Mouse (Mus musculus): ENCODE data around the gene Csf3. TPM values are rescaled to one million over a fixed set of nuclear protein-coding genes. Genes with fewer than 3 reads are reported as not detected.

The Csf3 gene
- total and polyA plus RNA-seq, 3 experiments, result 0.21 TPM; not detected in 2

GRCm38 (mm10) chr11:98685642-98686041, 15.4 kb upstream of the Csf3 start:
- H3K4me1 ChIP-seq (ENCODE audit: control insufficient read depth in 1 of 2, insufficient read depth in 2 of 2), result peaks cover 7 to 26% of the 10 kb centered on the region in 2 experiments; a peak in 3 of 4 replicates
- H3K79me2 ChIP-seq (replicated peaks; ENCODE audit: control insufficient read depth, extremely low read depth, insufficient read depth, poor library complexity, severe bottlenecking), result peaks cover 29% of the 10 kb centered on the region
- H3K9ac ChIP-seq (ENCODE audit: insufficient read depth, low read depth), result no peak overlapping the region
- in situ Hi-C loops (cut with MboI; ENCODE audit: low pct_ligation_motif_present, low pct_unique_long_range_greater_than_20kb, low sequenced_read_pairs) (no loop called here), dilution Hi-C loops (cut with MboI; ENCODE audit: extremely low pct_ligation_motif_present, extremely low pct_unique_long_range_greater_than_20kb, low sequenced_read_pairs) (no loop called here)
- no peak overlapping the region for H3K4me3 ChIP-seq (replicated peaks in 1 of 3; ENCODE audit: low read depth in 2 of 3, low read length in 2 of 3, poor library complexity in 1 of 3)
- H3K36me3 ChIP-seq (replicated peaks in 1 of 2; ENCODE audit: control insufficient read depth in 1 of 2, insufficient read depth in 1 of 2, low read length in 1 of 2), result peaks cover 50 to 59% of the 10 kb centered on the region in 2 experiments
- H3K4me2 ChIP-seq (ENCODE audit: insufficient read depth, low read depth, poor library complexity, severe bottlenecking), result no peak overlapping the region
- no peak for DNase-seq (ENCODE audit: extremely low read depth)
- no peaks in the 10 kb centered on the region for H3K27me3 ChIP-seq (replicated peaks)
- TF ChIP-seq KAT2A (IDR thresholded peaks at IDR 0.05; ENCODE audit: insufficient replicate concordance, low read length), result no peak
- no peak for TF ChIP-seq UBTF (IDR thresholded peaks at IDR 0.05; ENCODE audit: low read depth, low read length)
- no peak for TF ChIP-seq TBP (conservative IDR thresholded peaks at IDR 0.05; ENCODE audit: low read depth, low read length)
- no peak overlapping the region for H3K27ac ChIP-seq (ENCODE audit: insufficient read depth, low read depth)
- no peaks in the 10 kb centered on the region for H3K9me3 ChIP-seq (replicated peaks; ENCODE audit: low read length)

GRCm38 (mm10) chr11:98686976-98687375, 14.1 kb upstream of the Csf3 start:
- H3K4me2 ChIP-seq (ENCODE audit: insufficient read depth, low read depth, poor library complexity, severe bottlenecking), result no peak overlapping the region
- H3K27ac ChIP-seq (ENCODE audit: insufficient read depth, low read depth), result no peak overlapping the region
- no peak overlapping the region for H3K9ac ChIP-seq (ENCODE audit: insufficient read depth, low read depth)
- in situ Hi-C loops (cut with MboI; ENCODE audit: low pct_ligation_motif_present, low pct_unique_long_range_greater_than_20kb, low sequenced_read_pairs) (no loop called here), dilution Hi-C loops (cut with MboI; ENCODE audit: extremely low pct_ligation_motif_present, extremely low pct_unique_long_range_greater_than_20kb, low sequenced_read_pairs) (no loop called here)
- no peak for TF ChIP-seq USF2 (conservative IDR thresholded peaks at IDR 0.05; ENCODE audit: low read depth, low read length)
- TF ChIP-seq GABPA (IDR thresholded peaks at IDR 0.05; ENCODE audit: insufficient replicate concordance, low read depth, low read length), result no peak
- TF ChIP-seq POLR2AphosphoS2 (IDR thresholded peaks at IDR 0.05; ENCODE audit: low read depth, low read length), result no peak
- TF ChIP-seq SIN3A (IDR thresholded peaks at IDR 0.05; ENCODE audit: low read length), result no peak
- no peak for TF ChIP-seq UBTF (IDR thresholded peaks at IDR 0.05; ENCODE audit: low read depth, low read length)
- no peak for TF ChIP-seq MAZ (IDR thresholded peaks at IDR 0.05; ENCODE audit: low read depth, low read length)
- TF ChIP-seq USF1 (IDR thresholded peaks at IDR 0.05; ENCODE audit: low read depth, low read length), result no peak
- TF ChIP-seq HCFC1 (IDR thresholded peaks at IDR 0.05; ENCODE audit: low read depth, low read length), result no peak
- no peak for TF ChIP-seq ZNF384 (IDR thresholded peaks at IDR 0.05; ENCODE audit: low read depth, low read length)
- no peak for TF ChIP-seq EP300 (IDR thresholded peaks at IDR 0.05; ENCODE audit: low read length)
- no peak for TF ChIP-seq IRF4 (IDR thresholded peaks at IDR 0.05; ENCODE audit: low read depth, low read length)
- no peak for TF ChIP-seq TBP (conservative IDR thresholded peaks at IDR 0.05; ENCODE audit: low read depth, low read length)
- no peak for TF ChIP-seq PAX5 (IDR thresholded peaks at IDR 0.05; ENCODE audit: low read length)
- no peak for TF ChIP-seq CTCF (conservative IDR thresholded peaks at IDR 0.05 in 1 of 2, IDR thresholded peaks at IDR 0.05 in 1 of 2; ENCODE audit: low read depth in 2 of 2, low read length in 2 of 2)
- no peak for TF ChIP-seq KAT2A (IDR thresholded peaks at IDR 0.05; ENCODE audit: insufficient replicate concordance, low read length)
- no peak for TF ChIP-seq JUND (conservative IDR thresholded peaks at IDR 0.05; ENCODE audit: low read depth, low read length)
- TF ChIP-seq MEF2A (IDR thresholded peaks at IDR 0.05; ENCODE audit: borderline replicate concordance, low read depth, low read length), result no peak
- no peak for TF ChIP-seq ZC3H11A (IDR thresholded peaks at IDR 0.05; ENCODE audit: low read depth, low read length)
- TF ChIP-seq ELF1 (IDR thresholded peaks at IDR 0.05; ENCODE audit: low read depth, low read length), result no peak
- no peak for TF ChIP-seq BHLHE40 (IDR thresholded peaks at IDR 0.05; ENCODE audit: low read depth, low read length)
- no peak overlapping the region for H3K4me3 ChIP-seq (replicated peaks in 1 of 3; ENCODE audit: low read depth in 2 of 3, low read length in 2 of 3, poor library complexity in 1 of 3)
- DNase-seq (ENCODE audit: extremely low read depth), result no peak
- H3K79me2 ChIP-seq (replicated peaks; ENCODE audit: control insufficient read depth, extremely low read depth, insufficient read depth, poor library complexity, severe bottlenecking), result peaks cover 29% of the 10 kb centered on the region
- peaks cover 63 to 72% of the 10 kb centered on the region in 2 experiments for H3K36me3 ChIP-seq (replicated peaks in 1 of 2; ENCODE audit: control insufficient read depth in 1 of 2, insufficient read depth in 1 of 2, low read length in 1 of 2)
- H3K27me3 ChIP-seq (replicated peaks), result no peaks in the 10 kb centered on the region
- peaks cover 2 to 18% of the 10 kb centered on the region in 2 experiments; a peak in 3 of 4 replicates for H3K4me1 ChIP-seq (ENCODE audit: control insufficient read depth in 1 of 2, insufficient read depth in 2 of 2)
- H3K9me3 ChIP-seq (replicated peaks; ENCODE audit: low read length), result no peaks in the 10 kb centered on the region
